Mouse (Mus musculus): ENCODE measurements at regions not wholly inside any gene's neighbourhood (a gene's known extent, or its start where the extent isn't known, plus 50 kb on each side); places are given as distances from the start of the nearest gene placed in this dataset.

GRCm38 (mm10) chr5:12049806-12050205 is 132.0 kb downstream of the 4933402N22Rik start:
- WGBS, result 28% methylated on average over 1 of the region's 1 CpGs
- peak in 1 of 2 experiments; percentile 29 for DNase-seq
- Histone ChIP-seq H3K27me3 (ENCODE audit: control insufficient read depth, insufficient read depth, low read length) (no peaks in the 10 kb centered on the region), H3K4me3 (replicated peaks; ENCODE audit: insufficient read depth, low read depth, low read length) (no peak overlapping the region), H3K4me1 (ENCODE audit: control insufficient read depth, insufficient read depth, low read length) (no peaks in the 10 kb centered on the region), H3K27ac (ENCODE audit: insufficient read depth, low read length) (no peak overlapping the region)
- no peak for TF ChIP-seq POLR2A (IDR thresholded peaks at IDR 0.05; ENCODE audit: borderline replicate concordance, insufficient read depth, low read length)
- TF ChIP-seq CTCF (IDR thresholded peaks at IDR 0.05; ENCODE audit: borderline replicate concordance, insufficient read depth, low read depth, low read length), result no peak

DNA sequence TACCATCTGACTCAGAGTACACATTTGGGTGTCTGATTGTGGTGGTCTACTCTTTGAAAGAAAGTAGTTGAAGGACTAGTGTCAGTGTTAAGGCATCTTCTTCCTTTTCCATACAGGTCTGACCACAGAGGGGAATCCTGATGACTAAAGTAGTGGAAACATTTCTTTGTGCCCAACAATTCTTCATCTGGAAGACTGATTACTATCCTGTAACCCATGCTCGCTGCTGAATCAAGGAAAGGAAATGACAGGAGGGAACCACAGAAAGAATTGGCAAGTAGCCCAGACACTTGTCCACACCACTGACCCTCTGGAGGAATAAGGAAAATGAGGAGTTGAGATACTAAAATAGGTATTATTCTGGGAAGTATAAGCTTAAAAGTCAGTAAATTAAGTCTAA is 162.3 kb downstream of the 4933402N22Rik start:
- no peak overlapping the region for H3K27ac ChIP-seq (ENCODE audit: insufficient read depth, low read length)
- no peak overlapping the region for H3K4me3 ChIP-seq (replicated peaks; ENCODE audit: insufficient read depth, low read depth, low read length)
- WGBS, result 5% methylated on average over 1 of the region's 1 CpGs
- no peak for TF ChIP-seq CTCF (IDR thresholded peaks at IDR 0.05; ENCODE audit: borderline replicate concordance, insufficient read depth, low read depth, low read length)
- no peak for TF ChIP-seq POLR2A (IDR thresholded peaks at IDR 0.05; ENCODE audit: borderline replicate concordance, insufficient read depth, low read length)
- H3K27me3 ChIP-seq (ENCODE audit: control insufficient read depth, insufficient read depth, low read length), result no peaks in the 10 kb centered on the region
- DNase-seq, result no peak
- no peaks in the 10 kb centered on the region for H3K4me1 ChIP-seq (ENCODE audit: control insufficient read depth, insufficient read depth, low read length)

DNA sequence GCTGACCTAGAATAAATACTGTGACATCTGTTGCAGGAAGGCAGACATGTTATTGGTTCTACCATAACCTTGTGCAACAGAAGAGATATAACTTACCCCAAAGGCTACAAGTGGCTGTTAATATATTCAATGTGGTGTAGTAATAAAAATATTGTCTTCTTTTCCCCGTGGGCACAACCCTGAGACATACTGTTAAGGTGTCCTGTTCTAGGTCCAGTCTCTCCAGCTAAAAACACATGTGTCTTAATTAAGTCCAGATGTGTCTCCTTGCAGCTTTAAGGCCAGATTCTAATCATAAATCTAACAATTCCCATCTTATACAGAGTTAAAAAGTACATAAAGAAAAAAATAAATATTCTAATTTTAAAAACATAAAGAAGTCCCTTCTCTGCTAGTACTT is 175.8 kb downstream of the 4933402N22Rik start:
- Histone ChIP-seq H3K27me3 (ENCODE audit: control insufficient read depth, insufficient read depth, low read length) (no peaks in the 10 kb centered on the region), H3K27ac (ENCODE audit: insufficient read depth, low read length) (no peak overlapping the region), H3K4me3 (replicated peaks; ENCODE audit: insufficient read depth, low read depth, low read length) (no peak overlapping the region), H3K4me1 (ENCODE audit: control insufficient read depth, insufficient read depth, low read length) (no peaks in the 10 kb centered on the region)
- WGBS, result 76% methylated on average over 1 of the region's 1 CpGs
- no peak for TF ChIP-seq POLR2A (IDR thresholded peaks at IDR 0.05; ENCODE audit: borderline replicate concordance, insufficient read depth, low read length)
- no peak for TF ChIP-seq CTCF (IDR thresholded peaks at IDR 0.05; ENCODE audit: borderline replicate concordance, insufficient read depth, low read depth, low read length)
- no peak for DNase-seq

DNA sequence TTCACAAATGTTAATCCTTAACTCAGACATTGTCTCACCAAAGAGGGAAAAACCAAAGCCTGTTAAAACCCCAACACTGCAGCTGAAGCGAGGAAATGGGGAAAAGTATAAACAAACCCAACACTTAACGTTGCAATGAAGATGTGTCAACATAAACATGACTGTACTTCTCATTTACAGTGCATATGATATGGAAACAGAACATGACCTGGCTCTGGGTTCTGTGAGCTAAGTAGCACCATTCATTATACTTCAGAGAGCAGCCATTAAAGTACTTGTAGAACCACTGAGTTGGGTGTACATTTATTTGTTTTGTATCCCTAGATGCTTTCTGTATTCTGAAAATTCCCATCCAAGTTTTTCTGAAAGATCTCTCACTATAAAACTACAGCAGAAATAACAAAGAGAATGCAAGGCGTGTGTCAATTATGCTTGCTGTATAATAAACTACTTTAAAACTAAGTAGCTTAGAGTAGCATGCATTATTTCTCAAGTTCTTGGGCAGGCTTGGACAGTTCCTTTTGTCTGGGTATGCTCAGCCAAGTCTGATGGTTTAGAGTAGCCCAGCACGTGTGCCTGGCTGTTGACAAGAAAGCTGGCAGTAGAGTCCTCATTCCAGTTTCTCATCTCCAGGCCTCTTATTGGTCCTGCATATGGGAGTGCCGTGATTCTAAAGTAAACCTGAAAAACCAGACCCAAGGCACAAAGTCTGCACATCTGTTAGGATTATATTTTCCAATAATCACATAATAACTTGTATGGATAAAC is 198.9 kb downstream of the 4933402N22Rik start:
- H3K27me3 ChIP-seq (ENCODE audit: control insufficient read depth, insufficient read depth, low read length), result no peaks in the 10 kb centered on the region
- no peak overlapping the region for H3K4me3 ChIP-seq (replicated peaks; ENCODE audit: insufficient read depth, low read depth, low read length)
- H3K27ac ChIP-seq (ENCODE audit: insufficient read depth, low read length), result no peak overlapping the region
- WGBS, result 75% methylated on average over 5 of the region's 5 CpGs
- no peaks in the 10 kb centered on the region for H3K4me1 ChIP-seq (ENCODE audit: control insufficient read depth, insufficient read depth, low read length)
- no peak for DNase-seq
- no peak for TF ChIP-seq CTCF (IDR thresholded peaks at IDR 0.05; ENCODE audit: borderline replicate concordance, insufficient read depth, low read depth, low read length)
- no peak for TF ChIP-seq POLR2A (IDR thresholded peaks at IDR 0.05; ENCODE audit: borderline replicate concordance, insufficient read depth, low read length)

DNA sequence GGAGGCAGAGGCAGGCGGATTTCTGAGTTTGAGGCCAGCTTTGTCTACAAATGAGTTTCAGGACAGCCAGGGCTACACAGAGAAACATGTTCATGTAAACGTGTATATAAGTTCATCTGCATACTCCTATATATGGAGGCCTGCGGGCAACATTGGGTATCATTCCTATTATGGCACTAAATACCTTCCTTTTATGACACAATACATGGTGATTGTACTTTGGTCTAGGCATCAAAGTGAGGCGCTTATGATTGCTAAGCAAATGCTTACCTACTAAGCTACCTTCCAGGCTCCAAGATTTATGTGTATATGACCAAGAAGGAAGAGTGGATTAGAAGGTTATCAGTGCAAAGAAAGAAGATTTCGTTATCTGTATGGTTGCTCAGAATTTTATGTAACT is 207.1 kb downstream of the 4933402N22Rik start:
- no peaks in the 10 kb centered on the region for H3K27me3 ChIP-seq (ENCODE audit: control insufficient read depth, insufficient read depth, low read length)
- no peak overlapping the region for H3K27ac ChIP-seq (ENCODE audit: insufficient read depth, low read length)
- H3K4me3 ChIP-seq (replicated peaks; ENCODE audit: insufficient read depth, low read depth, low read length), result no peak overlapping the region
- DNase-seq, result no peak
- no peaks in the 10 kb centered on the region for H3K4me1 ChIP-seq (ENCODE audit: control insufficient read depth, insufficient read depth, low read length)
- 90% methylated on average over 5 of the region's 5 CpGs for WGBS
- TF ChIP-seq POLR2A (IDR thresholded peaks at IDR 0.05; ENCODE audit: borderline replicate concordance, insufficient read depth, low read length) (no peak), CTCF (IDR thresholded peaks at IDR 0.05; ENCODE audit: borderline replicate concordance, insufficient read depth, low read depth, low read length) (no peak)

GRCm38 (mm10) chr5:12127484-12128265 is 209.8 kb downstream of the 4933402N22Rik start:
- H3K27ac ChIP-seq (ENCODE audit: insufficient read depth, low read length), result no peak overlapping the region
- 80% methylated on average over 4 of the region's 4 CpGs for WGBS
- no peaks in the 10 kb centered on the region for H3K4me1 ChIP-seq (ENCODE audit: control insufficient read depth, insufficient read depth, low read length)
- TF ChIP-seq POLR2A (IDR thresholded peaks at IDR 0.05; ENCODE audit: borderline replicate concordance, insufficient read depth, low read length) (no peak), CTCF (IDR thresholded peaks at IDR 0.05; ENCODE audit: borderline replicate concordance, insufficient read depth, low read depth, low read length) (no peak)
- H3K4me3 ChIP-seq (replicated peaks; ENCODE audit: insufficient read depth, low read depth, low read length), result no peak overlapping the region
- no peak for DNase-seq
- H3K27me3 ChIP-seq (ENCODE audit: control insufficient read depth, insufficient read depth, low read length), result no peaks in the 10 kb centered on the region

DNA sequence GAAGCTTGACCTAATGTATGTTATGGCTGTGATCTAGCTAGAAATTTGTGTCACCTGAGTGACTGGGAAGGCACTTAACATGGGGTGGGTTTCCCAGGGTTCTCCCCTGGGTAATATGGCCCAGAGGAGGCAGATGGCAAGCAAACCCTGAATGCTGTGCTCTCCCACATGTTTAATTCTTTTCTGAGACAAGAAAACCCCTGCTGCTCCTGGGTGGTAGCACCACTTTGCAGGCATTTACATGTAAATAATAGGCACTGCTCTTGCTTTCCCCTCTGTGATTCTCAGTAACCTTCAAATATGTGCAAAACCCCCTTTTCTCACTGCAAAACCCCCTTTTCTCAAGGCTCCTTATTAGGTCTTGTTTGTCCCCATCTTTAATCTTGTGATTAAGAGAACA is 221.1 kb downstream of the 4933402N22Rik start:
- H3K27me3 ChIP-seq (ENCODE audit: control insufficient read depth, insufficient read depth, low read length), result no peaks in the 10 kb centered on the region
- no peaks in the 10 kb centered on the region for H3K4me1 ChIP-seq (ENCODE audit: control insufficient read depth, insufficient read depth, low read length)
- TF ChIP-seq POLR2A (IDR thresholded peaks at IDR 0.05; ENCODE audit: borderline replicate concordance, insufficient read depth, low read length) (no peak), CTCF (IDR thresholded peaks at IDR 0.05; ENCODE audit: borderline replicate concordance, insufficient read depth, low read depth, low read length) (no peak)
- H3K27ac ChIP-seq (ENCODE audit: insufficient read depth, low read length), result no peak overlapping the region
- no peak overlapping the region for H3K4me3 ChIP-seq (replicated peaks; ENCODE audit: insufficient read depth, low read depth, low read length)
- DNase-seq, result no peak

- DNase-seq, result no peak
- Histone ChIP-seq H3K4me3 (replicated peaks; ENCODE audit: insufficient read depth, low read depth, low read length) (no peak overlapping the region), H3K27ac (ENCODE audit: insufficient read depth, low read length) (no peak overlapping the region), H3K4me1 (ENCODE audit: control insufficient read depth, insufficient read depth, low read length) (no peaks in the 10 kb centered on the region), H3K27me3 (ENCODE audit: control insufficient read depth, insufficient read depth, low read length) (no peaks in the 10 kb centered on the region)
- TF ChIP-seq CTCF (IDR thresholded peaks at IDR 0.05; ENCODE audit: borderline replicate concordance, insufficient read depth, low read depth, low read length), result no peak
- no peak for TF ChIP-seq POLR2A (IDR thresholded peaks at IDR 0.05; ENCODE audit: borderline replicate concordance, insufficient read depth, low read length)
- 34% methylated on average over 4 of the region's 4 CpGs for WGBS
Observed at GRCm38 (mm10) chr5:12153295-12153694, 229.9 kb upstream of the Sema3d start.

All from cerebellum, adult 2 months (tissue).